Mouse (Mus musculus): ENCODE results near the gene Capn11.
A peak's percentile ranks its signal among the peaks of the same experiment; 100 is the strongest.

- TF ChIP-seq CTCF (IDR thresholded peaks at IDR 0.05; ENCODE audit: low read depth): peak; percentile 90
- no peak for TF ChIP-seq EP300 (IDR thresholded peaks at IDR 0.05; ENCODE audit: low read depth)
These were observed 76.3 kb downstream of the Capn11 start for GRCm38 (mm10) chr17:45582715-45583355.

All from liver, postnatal 0 days (tissue).